Mouse (Mus musculus) cortical plate, adult 2 months (tissue): ENCODE results near the gene Gm10277. TPM values are rescaled to one million over a fixed set of nuclear protein-coding genes. Genes with fewer than 3 reads are reported as not detected.
"Not testable (repeated sequence)": the region's sequence is repeated elsewhere in the genome, so short reads cannot be mapped to it uniquely, and the experiment has no call there.

Source experiments
- H3K27ac ChIP-seq: fragments of 200-500 bp; 2 replicates; pipeline ENCODE4 v1.5.1; 2012; ENCODE audit warnings: low read length, control low read depth, inconsistent platforms; ENCODE audit not compliant: insufficient read depth
- H3K4me1 ChIP-seq: fragments of 200-500 bp; 2 replicates; pipeline ENCODE4 v1.6.1; 2011; ENCODE audit warnings: low read length; ENCODE audit not compliant: control insufficient read depth, insufficient read depth
- H3K4me3 ChIP-seq: fragments of 200-500 bp; 2 replicates; pipeline ENCODE4 v1.5.1; 2011; ENCODE audit warnings: mild to moderate bottlenecking, low read length, control low read depth; ENCODE audit not compliant: insufficient read depth
- CTCF ChIP-seq: fragments of 200-500 bp; IDR thresholded peaks from 2 replicates; pipeline ENCODE4 v1.5.1; 2011; ENCODE audit warnings: mild to moderate bottlenecking, control low read depth, low read length; ENCODE audit not compliant: insufficient read depth; ENCODE audit errors: extremely low read depth
- POLR2A ChIP-seq: fragments of 200-500 bp; IDR thresholded peaks from 2 replicates; pipeline ENCODE4 v1.6.1; 2011; ENCODE audit warnings: mild to moderate bottlenecking, low read length, control low read depth; ENCODE audit not compliant: insufficient read depth; ENCODE audit errors: extremely low read depth
- polyA plus RNA-seq: library from polyadenylated mRNA; depleted of rRNA; stranded (reverse); fragments of >200 nt; gene quantifications from 2 replicates; pipeline ENCODE4 v1.2.3, GENCODE M21; 2012

Gm10277 gene
- polyA plus RNA-seq, 1 experiment: not detected

- peak overlapping the region; percentile 88 for H3K4me3 ChIP-seq
- H3K27ac ChIP-seq: peak overlapping the region; percentile 95
- peaks cover 2% of the 10 kb centered on the region; the same call in 1 of the 2 replicates for H3K4me1 ChIP-seq
- TF ChIP-seq POLR2A: no peak
- no peak for TF ChIP-seq CTCF
These were observed 23.7 kb downstream of the Gm10277 start for GRCm38 (mm10) chr11:77763673-77764340.

GRCm38 (mm10) chr11:77762783-77763672, 24.5 kb downstream of the Gm10277 start, which contains the start of gene Myo18a:
Myo18a (plus strand) TSS chr11:77763246.
- Histone ChIP-seq H3K4me1 (peaks cover 2% of the 10 kb centered on the region; the same call in 1 of the 2 replicates), H3K4me3 (peak within 1 kb of the TSS; percentile 88), H3K27ac (peak within 1 kb of the TSS; percentile 95)
- 0 out of 2 replicates have a peak, but pooled peaks have one; percentile 15 for TF ChIP-seq CTCF
- TF ChIP-seq POLR2A: no peak

GRCm38 (mm10) chr11:77760031-77760430, 27.5 kb downstream of the Gm10277 start:
- no peak for TF ChIP-seq POLR2A
- TF ChIP-seq CTCF: no peak
- no peak overlapping the region for H3K27ac ChIP-seq
- H3K4me1 ChIP-seq: no peaks in the 10 kb centered on the region
- H3K4me3 ChIP-seq: no peak overlapping the region

- H3K4me1 ChIP-seq: no peaks in the 10 kb centered on the region
- no peak overlapping the region for H3K27ac ChIP-seq
- TF ChIP-seq POLR2A (no peak), CTCF (no peak)
- H3K4me3 ChIP-seq: no peak overlapping the region
These were observed 34.1 kb downstream of the Gm10277 start for GRCm38 (mm10) chr11:77753469-77753868.

- Histone ChIP-seq H3K4me1 (no peaks in the 10 kb centered on the region), H3K4me3 (no peak overlapping the region), H3K27ac (no peak overlapping the region)
- TF ChIP-seq CTCF (no peak), POLR2A (no peak)
These were observed 35.0 kb downstream of the Gm10277 start for GRCm38 (mm10) chr11:77752525-77752924.

- no peaks in the 10 kb centered on the region for H3K4me1 ChIP-seq
- no peak for TF ChIP-seq CTCF
- no peak for TF ChIP-seq POLR2A
- H3K27ac ChIP-seq: no peak overlapping the region
- no peak overlapping the region for H3K4me3 ChIP-seq
These were observed 38.6 kb downstream of the Gm10277 start for GRCm38 (mm10) chr11:77748996-77749395.

- H3K4me3 ChIP-seq, H3K4me1 ChIP-seq, H3K27ac ChIP-seq: not testable (repeated sequence)
These were observed 40.4 kb downstream of the Gm10277 start for GRCm38 (mm10) chr11:77747103-77747502.

GRCm38 (mm10) chr11:77746652-77747051, 40.9 kb downstream of the Gm10277 start:
- Histone ChIP-seq H3K27ac (no peak overlapping the region), H3K4me1 (no peaks in the 10 kb centered on the region), H3K4me3 (no peak overlapping the region)
- TF ChIP-seq POLR2A: no peak
- TF ChIP-seq CTCF: no peak

GRCm38 (mm10) chr11:77743966-77744365, 43.6 kb downstream of the Gm10277 start:
- no peak overlapping the region for H3K4me3 ChIP-seq
- no peak for TF ChIP-seq POLR2A
- TF ChIP-seq CTCF: peak; percentile 40
- H3K27ac ChIP-seq: no peak overlapping the region
- H3K4me1 ChIP-seq: no peaks in the 10 kb centered on the region
